Mouse (Mus musculus): Measurements from ENCODE around the gene Rbm19.

Gene Rbm19

DNA sequence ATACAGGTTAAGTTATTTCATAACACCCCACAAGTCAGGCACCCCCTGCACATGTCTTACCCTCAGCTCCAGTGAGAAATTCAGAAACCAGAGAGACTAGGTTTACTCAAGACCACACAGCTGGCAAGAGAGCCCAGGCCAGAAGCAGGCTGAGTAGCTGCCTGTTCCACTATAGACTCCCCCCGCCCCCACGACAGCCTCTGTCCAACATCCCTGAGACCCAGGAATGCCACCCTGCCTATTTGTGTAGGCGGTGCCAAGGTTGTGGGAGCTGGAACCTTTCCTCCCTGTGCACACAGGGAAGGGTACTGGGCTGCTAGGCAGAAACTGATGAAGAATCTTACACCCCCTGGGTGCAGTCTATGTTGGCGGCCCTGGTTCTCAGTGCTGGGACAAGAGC, 91.2 kb downstream of the Rbm19 start:
- DNase-seq = no peak

DNA sequence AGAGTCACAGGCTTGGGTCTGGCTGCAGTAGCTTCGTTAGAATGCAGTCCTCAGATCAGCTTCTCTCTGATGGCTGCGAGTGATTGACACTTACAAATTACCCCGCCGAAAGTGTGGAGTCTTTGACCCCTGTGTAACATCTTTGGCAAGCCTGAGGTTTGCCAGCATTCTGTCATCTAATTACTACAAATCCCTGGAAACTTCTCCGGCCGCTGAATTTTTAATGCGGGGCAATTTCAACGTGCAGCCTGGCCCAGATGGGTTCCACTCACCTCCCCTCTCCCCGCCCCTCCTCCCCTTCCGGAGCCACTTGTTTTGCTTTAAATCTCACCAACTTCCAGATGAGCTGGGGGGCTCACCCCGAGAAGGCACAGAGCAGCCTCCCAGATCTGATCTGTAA, 94.4 kb downstream of the Rbm19 start:
- DNase-seq = no peak

DNA sequence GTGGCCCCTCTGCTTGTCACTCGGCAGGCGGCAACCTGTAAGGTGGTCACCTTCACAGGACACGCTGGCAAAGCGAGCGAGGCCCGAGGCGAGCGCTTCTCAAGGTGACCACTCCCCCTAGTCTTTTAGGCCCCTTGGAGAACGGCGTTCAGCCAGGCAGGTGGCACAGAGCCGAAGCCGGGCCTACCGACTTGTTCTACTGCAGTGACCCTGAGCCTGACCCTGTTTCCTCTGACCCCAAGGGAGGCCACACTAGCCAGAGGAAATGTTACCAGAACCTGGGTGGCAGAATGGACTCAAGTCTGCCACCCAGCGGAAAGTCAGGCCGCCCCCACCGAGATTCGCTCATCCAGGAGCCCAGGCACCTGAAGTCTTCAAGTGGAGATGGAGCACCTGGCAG, 94.9 kb downstream of the Rbm19 start:
- DNase-seq = no peak

- no peak for DNase-seq
Measured at GRCm38 (mm10) chr5:120214511-120214910, 98.2 kb downstream of the Rbm19 start.

DNA sequence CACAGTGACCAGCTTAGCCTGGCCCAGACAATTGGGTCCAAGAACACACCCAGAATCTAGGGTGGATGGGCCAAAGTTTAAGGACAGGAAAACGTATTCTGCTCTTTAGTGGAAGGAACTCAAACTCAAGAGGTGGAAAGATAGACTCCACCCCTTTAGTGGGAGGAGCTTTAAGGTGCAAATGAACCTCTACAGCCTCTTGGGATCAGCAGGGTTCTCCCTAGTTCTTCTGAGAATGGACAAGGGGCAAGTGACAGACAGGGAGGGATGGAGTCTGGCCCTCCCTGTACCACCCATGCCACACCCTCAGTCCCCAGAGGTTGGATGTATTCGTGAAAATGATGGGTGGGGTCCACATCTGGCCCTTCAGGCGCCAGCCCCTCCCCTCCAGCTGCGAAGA, 105.0 kb downstream of the Rbm19 start:
- no peak for DNase-seq

- no peak for DNase-seq
Measured at GRCm38 (mm10) chr5:120225383-120225782, 109.1 kb downstream of the Rbm19 start.

- DNase-seq = no peak
Measured at GRCm38 (mm10) chr5:120228613-120229409, 112.5 kb downstream of the Rbm19 start.

DNA sequence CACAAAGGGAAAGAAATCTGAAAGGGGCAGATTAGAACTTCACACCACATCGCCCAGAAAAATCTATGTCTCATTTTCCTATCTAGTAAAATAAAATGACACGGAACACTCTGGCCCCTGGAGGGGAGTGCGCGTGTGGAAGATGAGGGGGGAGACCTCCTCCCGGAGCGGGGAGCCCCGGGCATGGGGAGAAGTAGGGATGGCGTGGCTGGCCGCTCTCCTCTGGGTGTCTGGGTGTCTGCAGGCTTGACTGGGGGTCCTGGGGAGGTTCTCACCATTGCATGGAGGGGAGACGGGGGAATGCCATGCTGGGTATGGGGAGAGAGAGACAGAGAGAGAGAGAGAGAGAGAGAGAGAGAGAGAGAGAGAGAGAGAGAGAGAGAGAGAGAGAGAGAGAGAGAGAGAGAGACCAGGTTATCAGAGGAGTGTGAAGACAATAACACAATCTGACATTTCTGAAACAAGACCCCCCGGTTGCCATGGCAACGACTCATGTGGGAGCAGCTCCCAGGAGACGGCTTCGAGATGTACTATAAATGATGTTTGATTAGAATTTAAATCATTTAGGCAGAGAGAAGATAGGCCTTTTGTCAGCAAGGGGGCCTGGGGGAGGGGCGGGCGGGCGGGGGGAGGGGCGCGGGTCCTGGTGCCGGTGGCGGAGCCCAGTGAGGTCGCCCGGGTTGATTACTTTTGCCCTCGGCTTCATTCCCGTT, 115.3 kb downstream of the Rbm19 start:
- DNase-seq = peak; percentile 74

- peak; percentile 50 for DNase-seq
Measured at GRCm38 (mm10) chr5:120235147-120235546, 118.9 kb downstream of the Rbm19 start.

- peak; percentile 73 for DNase-seq
Measured at GRCm38 (mm10) chr5:120235571-120235970, 119.3 kb downstream of the Rbm19 start.

DNA sequence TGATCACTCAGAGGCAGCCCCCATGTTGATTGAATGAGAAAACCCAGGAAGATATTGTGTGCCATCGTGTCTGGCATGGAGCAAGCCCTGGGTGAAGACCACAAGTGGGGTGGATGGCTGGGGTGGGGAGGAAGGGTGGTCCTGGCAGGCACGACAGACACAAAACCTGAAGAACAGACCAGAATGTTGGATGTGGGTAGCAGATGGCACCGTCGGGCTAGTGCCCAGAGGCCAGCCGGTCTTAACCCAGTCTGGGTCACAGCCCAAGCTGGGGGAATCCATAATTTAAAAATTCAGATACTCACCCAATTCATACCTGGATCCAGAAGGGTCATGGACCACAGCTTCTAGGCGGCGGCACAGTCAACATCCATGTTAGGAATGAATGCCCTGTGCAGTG, 123.8 kb downstream of the Rbm19 start:
- DNase-seq = no peak

- no peak for DNase-seq
Measured at GRCm38 (mm10) chr5:120245336-120245735, 129.1 kb downstream of the Rbm19 start.

Measured in right cerebral cortex, postnatal 14 days (tissue).